Mouse (Mus musculus): ENCODE results near the gene Cacna2d4. TPM values are rescaled to one million over a fixed set of nuclear protein-coding genes. Genes with fewer than 3 reads are reported as not detected.

The Cacna2d4 gene
- polyA plus RNA-seq, 1 experiment from 2014 or later: 0.28 TPM

DNA sequence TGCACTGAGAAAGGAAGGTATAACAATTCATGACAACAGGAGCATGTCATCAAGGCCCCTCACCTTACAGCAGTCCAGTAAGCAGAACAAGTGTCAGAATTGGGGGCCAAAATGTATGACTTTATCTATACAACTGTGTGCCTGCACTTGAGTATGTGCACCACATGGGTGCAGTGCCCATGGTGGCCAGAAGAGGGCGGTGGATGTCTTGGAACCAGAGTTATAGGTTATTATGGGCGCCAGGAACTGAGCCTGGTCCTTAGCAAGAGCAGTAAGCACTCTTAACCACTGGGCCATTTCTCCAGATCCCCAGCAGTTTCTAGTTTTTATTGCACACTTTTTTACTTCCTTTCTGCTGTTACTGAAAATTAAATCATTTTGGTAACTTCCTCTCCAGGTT is 9.8 kb downstream of the Cacna2d4 start:
- 40% methylated on average over 2 of the region's 2 CpGs for WGBS
- Histone ChIP-seq H3K27ac (ENCODE audit: low read depth, low read length) (no peak overlapping the region), H3K4me1 (ENCODE audit: control insufficient read depth, insufficient read depth, low read length) (peaks cover 2% of the 10 kb centered on the region; the same call in 1 of the 2 replicates), H3K36me3 (ENCODE audit: control insufficient read depth, insufficient read depth, low read length) (no peaks in the 10 kb centered on the region), H3K27me3 (ENCODE audit: control insufficient read depth, insufficient read depth, low read length) (no peaks in the 10 kb centered on the region), H3K4me2 (ENCODE audit: low read depth) (no peak overlapping the region), H3K9ac (ENCODE audit: low read length) (no peak overlapping the region), H3K9me3 (ENCODE audit: control insufficient read depth, low read length) (peaks cover 3% of the 10 kb centered on the region; the same call in 1 of the 2 replicates), H3K4me3 (ENCODE audit: low read depth, low read length) (no peak overlapping the region)
- ATAC-seq (ENCODE audit: insufficient read depth, low FRiP score, low TSS enrichment) (no peak), DNase-seq (ENCODE audit: low spot score) (no peak)

DNA sequence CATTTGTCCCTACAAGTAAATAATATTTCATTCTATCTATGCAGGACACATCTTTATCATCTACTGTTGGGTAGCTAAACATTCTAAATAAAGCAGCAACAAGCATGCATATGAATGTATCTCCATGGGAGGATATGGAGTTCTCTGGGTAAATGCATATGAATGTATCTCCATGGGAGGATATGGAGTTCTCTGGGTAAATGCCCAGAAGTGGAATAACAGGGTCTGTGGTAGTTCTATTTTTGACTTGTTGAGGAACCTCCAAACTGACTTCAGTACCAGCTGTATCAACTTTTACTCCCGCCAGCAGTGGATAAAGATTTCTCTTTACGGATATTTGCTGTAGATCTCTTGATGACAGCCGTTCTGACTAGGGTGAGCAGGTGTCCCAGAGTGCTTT is 12.3 kb downstream of the Cacna2d4 start:
- Histone ChIP-seq H3K36me3 (ENCODE audit: control insufficient read depth, insufficient read depth, low read length) (no peaks in the 10 kb centered on the region), H3K4me2 (ENCODE audit: low read depth) (no peak overlapping the region), H3K9ac (ENCODE audit: low read length) (no peak overlapping the region), H3K4me1 (ENCODE audit: control insufficient read depth, insufficient read depth, low read length) (no peaks in the 10 kb centered on the region), H3K4me3 (ENCODE audit: low read depth, low read length) (no peak overlapping the region), H3K9me3 (ENCODE audit: control insufficient read depth, low read length) (peaks cover 3% of the 10 kb centered on the region; the same call in 1 of the 2 replicates), H3K27me3 (ENCODE audit: control insufficient read depth, insufficient read depth, low read length) (no peaks in the 10 kb centered on the region), H3K27ac (ENCODE audit: low read depth, low read length) (no peak overlapping the region)
- 84% methylated on average over 3 of the region's 3 CpGs for WGBS
- ATAC-seq (ENCODE audit: insufficient read depth, low FRiP score, low TSS enrichment): no peak
- no peak for DNase-seq (ENCODE audit: low spot score)

DNA sequence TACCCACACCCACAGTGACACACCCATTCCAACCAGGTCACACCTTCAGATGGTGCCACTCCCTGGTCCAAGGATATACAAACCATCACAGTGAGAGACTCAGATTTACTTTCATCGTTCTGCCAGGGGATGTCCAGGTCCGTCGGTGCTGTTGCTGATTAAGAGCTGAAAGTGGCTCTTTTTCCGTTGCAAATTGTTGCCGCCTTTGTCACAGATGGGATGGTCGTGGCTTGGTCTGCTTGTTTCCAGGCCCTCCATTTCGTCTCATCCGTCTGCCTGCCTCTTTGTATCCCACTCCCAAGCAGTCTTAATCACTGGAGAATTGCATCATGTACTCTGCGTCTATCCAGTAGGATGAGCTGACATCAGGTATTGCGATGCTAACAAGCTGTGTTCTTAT is 13.4 kb downstream of the Cacna2d4 start:
- no peak for ATAC-seq (ENCODE audit: insufficient read depth, low FRiP score, low TSS enrichment)
- H3K9me3 ChIP-seq (ENCODE audit: control insufficient read depth, low read length): peaks cover 3% of the 10 kb centered on the region; the same call in 1 of the 2 replicates
- no peak overlapping the region for H3K4me3 ChIP-seq (ENCODE audit: low read depth, low read length)
- no peak overlapping the region for H3K4me2 ChIP-seq (ENCODE audit: low read depth)
- 89% methylated on average over 10 of the region's 10 CpGs for WGBS
- H3K36me3 ChIP-seq (ENCODE audit: control insufficient read depth, insufficient read depth, low read length): no peaks in the 10 kb centered on the region
- DNase-seq (ENCODE audit: low spot score): no peak
- H3K4me1 ChIP-seq (ENCODE audit: control insufficient read depth, insufficient read depth, low read length): no peaks in the 10 kb centered on the region
- H3K9ac ChIP-seq (ENCODE audit: low read length): no peak overlapping the region
- H3K27me3 ChIP-seq (ENCODE audit: control insufficient read depth, insufficient read depth, low read length): no peaks in the 10 kb centered on the region
- H3K27ac ChIP-seq (ENCODE audit: low read depth, low read length): no peak overlapping the region

DNA sequence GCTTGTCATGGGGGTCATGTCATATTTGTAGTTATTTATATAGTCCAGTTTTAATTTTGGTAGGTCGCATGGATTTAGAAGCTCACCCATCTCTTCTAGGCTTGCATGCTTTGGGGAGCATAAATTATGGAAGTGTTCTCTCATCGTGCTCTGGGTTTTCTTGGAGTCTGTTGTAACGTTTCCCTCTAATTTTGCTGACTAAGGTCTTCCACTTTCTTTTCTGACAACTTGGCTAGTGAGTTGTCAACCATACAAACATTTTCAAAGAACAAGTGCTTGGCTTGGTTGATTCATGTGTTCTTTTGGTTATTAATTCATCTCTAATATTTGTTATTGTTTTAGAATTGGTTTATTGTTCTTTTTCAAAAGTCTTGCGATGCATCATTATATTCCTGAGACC is 15.4 kb downstream of the Cacna2d4 start:
- ATAC-seq (ENCODE audit: insufficient read depth, low FRiP score, low TSS enrichment) (no peak), DNase-seq (ENCODE audit: low spot score) (no peak)
- H3K9ac ChIP-seq (ENCODE audit: low read length): no peak overlapping the region
- no peaks in the 10 kb centered on the region for H3K36me3 ChIP-seq (ENCODE audit: control insufficient read depth, insufficient read depth, low read length)
- no peak overlapping the region for H3K4me2 ChIP-seq (ENCODE audit: low read depth)
- H3K27me3 ChIP-seq (ENCODE audit: control insufficient read depth, insufficient read depth, low read length): no peaks in the 10 kb centered on the region
- whole genome bisulfite sequencing: 88% methylated on average over 4 of the region's 4 CpGs
- H3K9me3 ChIP-seq (ENCODE audit: control insufficient read depth, low read length): no peaks in the 10 kb centered on the region
- H3K4me1 ChIP-seq (ENCODE audit: control insufficient read depth, insufficient read depth, low read length): no peaks in the 10 kb centered on the region
- H3K4me3 ChIP-seq (ENCODE audit: low read depth, low read length): no peak overlapping the region
- no peak overlapping the region for H3K27ac ChIP-seq (ENCODE audit: low read depth, low read length)

DNA sequence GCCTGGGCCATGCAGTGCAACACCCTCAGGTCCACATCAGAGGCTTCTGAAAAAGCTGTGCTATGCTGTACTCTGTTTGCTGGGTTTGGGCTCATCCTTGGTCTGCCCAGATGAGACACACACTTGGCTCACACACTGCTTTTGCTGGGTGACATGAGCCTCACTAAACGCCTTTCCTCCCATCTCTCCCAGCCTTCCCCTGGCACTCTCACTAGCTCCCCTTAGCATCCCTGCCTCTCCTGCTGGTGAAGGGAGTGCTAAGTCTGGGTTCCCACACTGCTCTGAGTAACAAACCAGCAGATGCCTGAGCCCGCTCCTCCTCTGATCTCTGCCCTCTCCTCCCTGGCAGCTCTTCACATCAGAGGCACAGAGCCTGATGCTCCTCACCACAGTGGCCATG is 40.4 kb downstream of the Cacna2d4 start:
- no peaks in the 10 kb centered on the region for H3K4me1 ChIP-seq (ENCODE audit: control insufficient read depth, insufficient read depth, low read length)
- ATAC-seq (ENCODE audit: insufficient read depth, low FRiP score, low TSS enrichment): no peak
- no peak overlapping the region for H3K27ac ChIP-seq (ENCODE audit: low read depth, low read length)
- WGBS: 78% methylated on average over 2 of the region's 2 CpGs
- no peak overlapping the region for H3K9ac ChIP-seq (ENCODE audit: low read length)
- no peak for DNase-seq (ENCODE audit: low spot score)
- H3K9me3 ChIP-seq (ENCODE audit: control insufficient read depth, low read length): no peaks in the 10 kb centered on the region
- no peak overlapping the region for H3K4me3 ChIP-seq (ENCODE audit: low read depth, low read length)
- H3K27me3 ChIP-seq (ENCODE audit: control insufficient read depth, insufficient read depth, low read length): no peaks in the 10 kb centered on the region
- H3K36me3 ChIP-seq (ENCODE audit: control insufficient read depth, insufficient read depth, low read length): no peaks in the 10 kb centered on the region
- H3K4me2 ChIP-seq (ENCODE audit: low read depth): no peak overlapping the region

DNA sequence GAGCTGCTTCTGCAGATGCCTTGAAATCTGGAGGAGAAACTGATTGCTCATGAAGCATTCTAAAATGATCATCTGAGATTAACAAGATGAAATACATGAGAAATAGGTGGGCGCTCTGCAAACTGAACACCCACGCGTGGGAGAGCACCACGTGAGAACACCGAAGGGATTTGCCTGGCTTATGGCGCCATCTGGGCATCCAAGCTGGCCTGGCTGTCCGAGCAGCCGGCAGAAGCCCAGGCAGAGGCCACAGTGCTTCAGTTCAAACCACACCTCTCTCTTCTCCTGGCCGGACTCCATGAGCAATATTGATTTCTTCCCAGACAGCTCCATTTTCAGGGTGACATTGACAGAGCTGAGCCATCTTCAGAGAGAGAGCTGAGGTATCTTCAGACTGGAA is 44.4 kb downstream of the Cacna2d4 start:
- Histone ChIP-seq H3K9ac (ENCODE audit: low read length) (no peak overlapping the region), H3K36me3 (ENCODE audit: control insufficient read depth, insufficient read depth, low read length) (no peaks in the 10 kb centered on the region), H3K27me3 (ENCODE audit: control insufficient read depth, insufficient read depth, low read length) (no peaks in the 10 kb centered on the region), H3K4me2 (ENCODE audit: low read depth) (no peak overlapping the region), H3K4me1 (ENCODE audit: control insufficient read depth, insufficient read depth, low read length) (no peaks in the 10 kb centered on the region), H3K4me3 (ENCODE audit: low read depth, low read length) (no peak overlapping the region), H3K27ac (ENCODE audit: low read depth, low read length) (no peak overlapping the region), H3K9me3 (ENCODE audit: control insufficient read depth, low read length) (no peaks in the 10 kb centered on the region)
- no peak for DNase-seq (ENCODE audit: low spot score)
- ATAC-seq (ENCODE audit: insufficient read depth, low FRiP score, low TSS enrichment): no peak
- WGBS: 80% methylated on average over 9 of the region's 9 CpGs

DNA sequence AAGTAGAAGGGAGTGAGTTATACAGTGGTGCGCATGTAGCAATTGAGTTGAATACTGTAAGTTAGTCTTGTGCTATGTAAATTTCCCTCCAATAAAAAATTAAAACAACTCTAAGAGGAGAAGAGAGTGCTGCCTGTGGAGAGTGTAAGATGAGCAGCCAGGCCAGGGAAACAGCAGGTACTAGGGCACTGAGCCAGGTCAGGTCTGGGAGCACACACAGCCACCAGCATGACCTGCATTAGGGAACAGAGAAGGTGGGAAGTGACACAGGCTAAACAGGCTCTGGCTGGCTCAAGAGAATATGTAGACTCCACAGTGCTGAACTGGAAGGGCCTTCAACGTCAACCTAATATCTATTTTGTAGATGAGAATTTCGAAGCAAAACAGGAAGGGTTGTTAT is 65.0 kb downstream of the Cacna2d4 start:
- 91% methylated on average over 3 of the region's 3 CpGs for WGBS
- ATAC-seq (ENCODE audit: insufficient read depth, low FRiP score, low TSS enrichment): no peak
- DNase-seq (ENCODE audit: low spot score): no peak

DNA sequence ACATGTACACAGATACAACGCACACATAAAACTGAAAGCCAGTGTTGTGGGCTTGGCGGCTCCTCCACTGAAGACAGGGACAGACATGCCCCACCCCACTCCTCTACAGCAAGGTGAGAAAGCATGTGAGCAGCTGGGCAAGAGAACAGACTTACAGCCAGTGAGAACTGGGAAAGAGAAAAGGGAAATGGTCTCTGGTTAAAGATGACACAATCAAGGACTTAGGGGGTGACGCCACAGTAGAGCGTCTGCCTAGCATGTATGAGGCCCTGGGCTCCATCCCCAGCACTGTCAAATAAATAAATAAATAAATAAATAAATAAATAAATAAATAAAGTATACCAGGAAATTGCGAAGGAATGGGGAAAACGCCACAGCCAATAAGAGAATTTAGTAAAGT is 67.0 kb downstream of the Cacna2d4 start:
- no peaks in the 10 kb centered on the region for H3K4me1 ChIP-seq (ENCODE audit: control insufficient read depth, insufficient read depth, low read length)

More for the DNA sequence above, 65.0 kb downstream of the Cacna2d4 start:
- Histone ChIP-seq H3K4me2 (ENCODE audit: low read depth) (no peak overlapping the region), H3K27ac (ENCODE audit: low read depth, low read length) (no peak overlapping the region), H3K4me1 (ENCODE audit: control insufficient read depth, insufficient read depth, low read length) (no peaks in the 10 kb centered on the region), H3K9ac (ENCODE audit: low read length) (no peak overlapping the region), H3K4me3 (ENCODE audit: low read depth, low read length) (no peak overlapping the region), H3K36me3 (ENCODE audit: control insufficient read depth, insufficient read depth, low read length) (no peaks in the 10 kb centered on the region), H3K9me3 (ENCODE audit: control insufficient read depth, low read length) (no peaks in the 10 kb centered on the region), H3K27me3 (ENCODE audit: control insufficient read depth, insufficient read depth, low read length) (no peaks in the 10 kb centered on the region)

DNA sequence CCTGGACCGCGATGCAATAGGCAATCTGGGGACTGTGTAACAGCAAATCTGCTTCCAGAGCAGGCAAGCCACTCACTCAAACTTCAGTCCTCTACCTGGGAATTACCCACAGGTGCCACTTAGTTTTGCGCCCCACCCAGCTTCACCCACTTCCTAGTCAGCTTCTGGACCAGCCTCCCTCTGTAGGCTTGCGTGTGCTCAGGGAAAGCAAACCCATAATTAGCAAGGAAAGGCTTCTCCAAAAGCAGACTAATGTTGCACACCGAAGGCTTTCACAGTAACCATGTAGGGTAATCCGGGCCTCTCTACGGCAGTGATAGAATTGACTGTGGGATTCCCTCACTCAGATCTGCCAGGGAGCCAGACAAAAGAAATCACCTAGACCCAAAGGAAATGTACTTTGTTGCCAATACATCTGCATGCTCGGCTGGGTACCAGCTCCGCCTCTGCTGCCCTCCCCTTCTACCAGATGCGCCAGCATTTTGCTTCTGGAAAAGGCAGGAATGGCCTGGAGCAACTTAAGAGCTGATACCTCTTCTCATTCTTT is 71.6 kb downstream of the Cacna2d4 start:
- DNase-seq (ENCODE audit: low spot score) (no peak), ATAC-seq (ENCODE audit: insufficient read depth, low FRiP score, low TSS enrichment) (no peak)
- Histone ChIP-seq H3K4me1 (ENCODE audit: control insufficient read depth, insufficient read depth, low read length) (no peaks in the 10 kb centered on the region), H3K27me3 (ENCODE audit: control insufficient read depth, insufficient read depth, low read length) (no peaks in the 10 kb centered on the region), H3K4me3 (ENCODE audit: low read depth, low read length) (no peak overlapping the region), H3K9ac (ENCODE audit: low read length) (no peak overlapping the region), H3K27ac (ENCODE audit: low read depth, low read length) (no peak overlapping the region), H3K9me3 (ENCODE audit: control insufficient read depth, low read length) (no peaks in the 10 kb centered on the region), H3K4me2 (ENCODE audit: low read depth) (no peak overlapping the region), H3K36me3 (ENCODE audit: control insufficient read depth, insufficient read depth, low read length) (no peaks in the 10 kb centered on the region)
- WGBS: 67% methylated on average over 10 of the region's 10 CpGs

More for the DNA sequence above, 67.0 kb downstream of the Cacna2d4 start:
- no peak for ATAC-seq (ENCODE audit: insufficient read depth, low FRiP score, low TSS enrichment)
- Histone ChIP-seq H3K4me3 (ENCODE audit: low read depth, low read length) (no peak overlapping the region), H3K27me3 (ENCODE audit: control insufficient read depth, insufficient read depth, low read length) (no peaks in the 10 kb centered on the region), H3K27ac (ENCODE audit: low read depth, low read length) (no peak overlapping the region), H3K9ac (ENCODE audit: low read length) (no peak overlapping the region), H3K4me2 (ENCODE audit: low read depth) (no peak overlapping the region), H3K36me3 (ENCODE audit: control insufficient read depth, insufficient read depth, low read length) (no peaks in the 10 kb centered on the region), H3K9me3 (ENCODE audit: control insufficient read depth, low read length) (no peaks in the 10 kb centered on the region)
- DNase-seq (ENCODE audit: low spot score): no peak
- 92% methylated on average over 6 of the region's 6 CpGs for WGBS
